Mouse (Mus musculus) right cerebral cortex, postnatal 10 days (tissue): Measurements from ENCODE around the gene Fgfr2.

Experiments used
- DNase-seq, 2 experiments: peaks; one replicate each; pipeline ENCODE4 v3.0.0; 2021; ENCODE audit warnings: low spot score in 2 of 2

The Fgfr2 gene

GRCm38 (mm10) chr7:132369784-132370183 is 753.4 kb downstream of the Fgfr2 start:
- no peak for DNase-seq

- no peak for DNase-seq
Measured at GRCm38 (mm10) chr7:132368859-132369258, 754.3 kb downstream of the Fgfr2 start.

GRCm38 (mm10) chr7:132367344-132367743 is 755.8 kb downstream of the Fgfr2 start:
- no peak for DNase-seq

GRCm38 (mm10) chr7:132365703-132366384 is 757.3 kb downstream of the Fgfr2 start:
- no peak for DNase-seq

- no peak for DNase-seq
Measured at GRCm38 (mm10) chr7:132365111-132365510, 758.0 kb downstream of the Fgfr2 start.

DNA sequence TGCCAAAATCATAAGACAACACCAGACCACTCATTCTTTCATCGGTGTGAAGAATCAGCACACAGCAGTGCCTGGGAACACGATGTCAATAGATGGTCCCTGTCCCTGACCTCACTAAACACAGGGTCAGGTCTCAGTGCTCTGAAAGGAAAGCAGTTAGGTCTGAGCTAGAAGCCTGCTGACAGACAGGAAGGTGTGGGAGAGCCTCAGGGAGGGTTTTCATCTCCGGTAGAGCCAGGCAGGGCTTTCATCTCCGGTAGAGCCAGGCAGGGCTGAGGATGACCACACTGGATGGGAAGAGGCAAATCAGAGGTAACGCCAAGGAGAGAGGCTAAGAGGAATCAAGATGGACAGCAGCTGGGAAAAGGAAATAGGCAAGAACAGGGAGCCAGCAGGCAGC is 758.6 kb downstream of the Fgfr2 start:
- DNase-seq: no peak

- DNase-seq: no peak
Measured at GRCm38 (mm10) chr7:132360336-132360735, 762.8 kb downstream of the Fgfr2 start.

DNA sequence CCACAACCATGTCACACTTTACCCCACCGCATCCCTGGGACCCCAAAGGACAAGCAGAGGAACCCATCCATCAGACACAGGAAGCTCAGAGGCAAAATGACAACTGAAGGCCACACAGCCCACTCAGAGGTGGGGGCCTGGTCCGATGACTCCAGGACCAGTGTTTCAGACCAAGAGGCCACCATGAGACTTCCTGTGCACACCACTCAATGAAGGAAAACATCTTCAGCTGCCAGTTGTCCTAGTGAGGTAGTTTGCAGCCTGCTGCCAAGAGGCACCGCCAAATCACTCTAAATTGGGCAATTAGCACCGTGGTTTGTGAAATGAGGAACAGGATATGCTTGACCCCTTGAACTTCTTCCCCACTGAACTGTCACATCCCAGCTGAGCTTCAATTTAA is 764.4 kb downstream of the Fgfr2 start:
- no peak for DNase-seq

GRCm38 (mm10) chr7:132358250-132358649 is 764.9 kb downstream of the Fgfr2 start:
- DNase-seq: no peak

- DNase-seq: no peak
Measured at GRCm38 (mm10) chr7:132357841-132358237, 765.3 kb downstream of the Fgfr2 start.

- DNase-seq: no peak
Measured at GRCm38 (mm10) chr7:132356881-132357840, 766.0 kb downstream of the Fgfr2 start.

DNA sequence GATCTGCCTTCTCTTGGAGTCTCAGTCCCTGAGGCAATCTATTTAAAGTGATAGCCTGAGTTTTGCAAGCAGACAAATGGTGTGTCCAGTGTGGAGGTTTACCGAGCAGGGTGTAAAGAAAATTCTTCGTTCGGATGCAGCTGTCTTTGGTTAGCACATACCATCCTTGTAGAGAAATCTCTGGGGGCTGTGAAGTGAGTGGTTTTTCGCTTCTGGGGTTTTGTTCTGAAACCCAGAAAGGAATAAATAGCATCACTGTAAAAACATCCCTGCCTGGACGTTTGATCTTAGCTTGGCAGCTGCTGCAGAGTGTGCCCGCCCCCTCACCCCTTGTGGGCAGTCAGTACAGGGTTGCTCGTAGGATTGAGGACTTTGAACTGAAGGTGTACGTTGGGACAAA is 767.0 kb downstream of the Fgfr2 start:
- DNase-seq: no peak

GRCm38 (mm10) chr7:132355767-132356166 is 767.4 kb downstream of the Fgfr2 start:
- DNase-seq: no peak

- no peak for DNase-seq
Measured at GRCm38 (mm10) chr7:132349075-132349572, 774.0 kb downstream of the Fgfr2 start.

DNA sequence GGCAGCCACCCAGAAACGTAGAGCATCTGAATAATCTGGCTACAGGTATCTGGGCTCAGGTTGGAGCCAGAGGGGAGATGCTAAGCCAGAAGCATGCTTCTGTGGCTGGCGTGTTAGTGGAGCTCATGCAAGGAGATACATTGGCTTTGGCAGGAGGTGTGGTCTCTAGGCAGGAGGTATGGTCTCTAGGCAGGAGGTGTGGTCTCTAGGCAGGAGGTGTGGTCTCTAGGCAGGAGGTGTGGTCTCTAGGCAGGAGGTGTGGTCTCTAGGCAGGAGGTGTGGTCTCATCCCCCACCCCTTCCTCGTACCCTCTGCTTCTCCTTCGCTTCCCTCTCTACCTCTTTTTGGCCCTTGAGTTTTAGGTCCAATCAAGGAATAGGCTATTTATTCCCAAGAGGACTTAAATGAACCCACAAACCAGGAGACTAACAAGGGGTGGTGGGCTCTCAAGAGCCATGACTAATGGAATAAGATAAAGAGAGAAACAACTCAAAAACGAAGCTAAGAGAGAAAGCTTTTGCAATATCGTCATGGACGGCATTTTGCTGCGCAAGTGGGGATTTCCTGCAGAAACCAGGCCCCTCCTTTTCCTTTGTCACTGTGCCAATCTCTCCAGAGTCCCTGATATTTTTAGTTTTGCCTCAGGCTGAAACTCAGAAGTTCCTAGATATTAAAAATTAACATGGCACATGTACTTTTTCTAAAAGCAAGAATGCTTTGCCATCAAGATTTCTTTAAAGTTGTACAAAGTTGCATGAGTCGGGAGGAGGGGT is 775.7 kb downstream of the Fgfr2 start:
- no peak for DNase-seq

GRCm38 (mm10) chr7:132345526-132346070 is 777.6 kb downstream of the Fgfr2 start:
- DNase-seq: no peak

DNA sequence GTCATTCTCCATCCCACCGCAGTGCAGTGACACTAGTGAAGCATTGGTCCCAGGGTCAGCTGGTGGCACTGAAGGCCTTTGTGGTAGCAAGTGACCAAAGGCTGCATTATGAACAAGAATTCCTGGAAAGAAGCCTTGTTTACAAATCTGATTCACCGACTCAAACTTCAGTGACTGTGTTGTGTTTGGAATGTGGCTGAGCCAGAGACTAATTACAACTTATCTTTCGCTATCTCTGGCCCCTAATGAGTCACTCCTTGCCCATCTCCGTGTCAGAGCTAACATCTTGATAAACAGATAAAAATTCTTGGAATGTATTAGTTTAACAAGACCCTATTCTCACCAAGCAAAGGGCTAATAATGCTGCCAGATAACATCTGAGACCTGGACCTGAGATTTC is 778.5 kb downstream of the Fgfr2 start:
- DNase-seq: no peak

DNA sequence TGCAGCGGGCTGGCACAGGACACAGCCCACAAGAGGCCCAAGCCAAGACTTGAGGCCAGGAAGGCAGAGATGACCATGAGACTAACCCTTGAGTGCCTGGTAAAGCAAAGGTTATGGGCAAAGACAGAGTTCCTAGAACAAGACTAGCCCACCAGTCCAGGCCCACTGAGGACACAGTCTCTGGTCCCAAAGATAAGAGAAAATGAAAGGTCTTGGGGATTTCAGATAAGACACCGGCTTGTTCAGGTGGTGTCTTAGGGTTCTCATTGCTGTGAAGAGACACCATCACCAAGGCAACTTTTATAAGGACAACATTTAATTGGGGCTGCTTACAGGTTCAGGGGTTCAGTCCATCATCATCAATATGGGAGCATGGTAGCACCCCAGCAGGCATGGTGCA is 779.2 kb downstream of the Fgfr2 start:
- no peak for DNase-seq

DNA sequence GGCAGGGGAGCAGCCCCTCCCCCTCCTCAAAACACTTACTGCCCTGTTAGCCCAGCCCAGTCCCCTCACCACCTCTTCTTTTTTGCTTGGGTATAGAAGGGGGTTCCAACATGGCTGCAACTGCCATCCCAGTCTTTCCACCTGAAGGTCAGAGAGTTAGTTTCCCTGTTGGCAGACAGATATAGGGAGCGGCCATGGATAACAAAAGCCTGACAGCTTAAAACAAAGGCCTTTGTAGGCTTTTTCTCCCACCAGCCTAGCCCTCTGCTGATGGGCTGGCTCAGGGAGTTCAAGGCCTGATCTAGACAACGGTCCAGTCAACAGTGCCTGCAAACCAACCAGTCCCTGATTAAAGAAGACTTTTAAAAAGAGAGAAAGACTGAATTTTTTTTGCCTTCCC is 780.0 kb downstream of the Fgfr2 start:
- no peak for DNase-seq

- DNase-seq: no peak
Measured at GRCm38 (mm10) chr7:132339041-132339839, 783.9 kb downstream of the Fgfr2 start.

GRCm38 (mm10) chr7:132338350-132338749 is 784.8 kb downstream of the Fgfr2 start:
- DNase-seq: no peak
